Mouse (Mus musculus) ES-E14 (cell line): ENCODE results near the gene Zfand3. TPM values are rescaled to one million over a fixed set of nuclear protein-coding genes. Genes with fewer than 3 reads are reported as not detected.

Source experiments
- DNase-seq: peaks from one replicate; pipeline ENCODE4 v3.0.0-alpha.2; 2013; ENCODE audit warnings: low read depth, low spot score
- H3K27ac ChIP-seq: 2 replicates; pipeline ENCODE4 v1.5.1; 2012; ENCODE audit warnings: low read depth, mild to moderate bottlenecking, low read length, moderate library complexity, mixed read lengths; ENCODE audit not compliant: poor library complexity, insufficient read depth, severe bottlenecking
- H3K36me3 ChIP-seq: 2 replicates; pipeline ENCODE4 v1.6.1; 2012; ENCODE audit warnings: mild to moderate bottlenecking, low read length, moderate library complexity, mixed read lengths; ENCODE audit not compliant: control insufficient read depth, poor library complexity, insufficient read depth, severe bottlenecking
- H3K4me1 ChIP-seq, 2 experiments: fragments of 150-350 bp in 1 of 2; sonication (generic) in 1 of 2; 2 replicates each; pipeline ENCODE4 v1.6.1; 2012; ENCODE audit warnings: low read length in 2 of 2, mild to moderate bottlenecking in 1 of 2, mixed read lengths in 1 of 2; ENCODE audit not compliant: control insufficient read depth in 2 of 2, insufficient read depth in 2 of 2, poor library complexity in 1 of 2
- H3K4me3 ChIP-seq, 2 experiments: fragments of 150-350 bp in 1 of 2; sonication (generic) in 1 of 2; 2 replicates each; pipeline ENCODE4 v1.5.1; 2012; ENCODE audit warnings: low read length in 2 of 2, low read depth in 1 of 2, mild to moderate bottlenecking in 1 of 2, mixed read lengths in 1 of 2; ENCODE audit not compliant: insufficient read depth in 1 of 2, poor library complexity in 1 of 2, severe bottlenecking in 1 of 2
- H3K9ac ChIP-seq: 2 replicates; pipeline ENCODE4 v1.6.1; 2012; ENCODE audit warnings: low read depth, mild to moderate bottlenecking, low read length, mixed read lengths; ENCODE audit not compliant: poor library complexity, insufficient read depth, severe bottlenecking
- H3K9me3 ChIP-seq: fragments of 150-350 bp; sonication (generic); 2 replicates; pipeline ENCODE4 v1.6.1; 2012; ENCODE audit warnings: low read depth, mild to moderate bottlenecking, low read length; ENCODE audit not compliant: control insufficient read depth, insufficient read depth
- CHD2 ChIP-seq: IDR thresholded peaks from 2 replicates; pipeline ENCODE4 v1.6.1; 2014; ENCODE audit warnings: mild to moderate bottlenecking, low read depth, low read length, inconsistent platforms
- HCFC1 ChIP-seq: IDR thresholded peaks from 2 replicates; pipeline ENCODE4 v1.6.1; 2012; ENCODE audit warnings: low read length, inconsistent platforms, borderline replicate concordance; ENCODE audit not compliant: insufficient read depth
- MAFK ChIP-seq: IDR thresholded peaks from 2 replicates; pipeline ENCODE4 v1.6.1; 2014; ENCODE audit warnings: mild to moderate bottlenecking, low read depth, low read length, inconsistent platforms; ENCODE audit not compliant: insufficient read depth
- ZC3H11A ChIP-seq: IDR thresholded peaks from 2 replicates; pipeline ENCODE4 v1.6.1; 2012; ENCODE audit warnings: low read depth, mild to moderate bottlenecking, inconsistent platforms, low read length, borderline replicate concordance
- ZNF384 ChIP-seq: IDR thresholded peaks from 2 replicates; pipeline ENCODE4 v1.6.1; 2012; ENCODE audit warnings: low read depth, low read length, inconsistent platforms
- in situ Hi-C, 2 experiments: fragments of 600-800 bp; cut with MboI; formaldehyde crosslinking; loops; one replicate each; pipeline ENCODE4 v1.15.1; 2025; ENCODE audit warnings: low sequenced_read_pairs in 2 of 2, inconsistent platforms in 1 of 2; ENCODE audit not compliant: unreplicated experiment in 2 of 2
- total RNA-seq: library from RNA; depleted of rRNA; stranded (reverse); fragments of 300-350 nt; gene quantifications from 2 replicates; pipeline ENCODE4 v1.2.3, GENCODE M21; 2012

Gene Zfand3
- total RNA-seq, 1 experiment, result 43.3 TPM

DNA sequence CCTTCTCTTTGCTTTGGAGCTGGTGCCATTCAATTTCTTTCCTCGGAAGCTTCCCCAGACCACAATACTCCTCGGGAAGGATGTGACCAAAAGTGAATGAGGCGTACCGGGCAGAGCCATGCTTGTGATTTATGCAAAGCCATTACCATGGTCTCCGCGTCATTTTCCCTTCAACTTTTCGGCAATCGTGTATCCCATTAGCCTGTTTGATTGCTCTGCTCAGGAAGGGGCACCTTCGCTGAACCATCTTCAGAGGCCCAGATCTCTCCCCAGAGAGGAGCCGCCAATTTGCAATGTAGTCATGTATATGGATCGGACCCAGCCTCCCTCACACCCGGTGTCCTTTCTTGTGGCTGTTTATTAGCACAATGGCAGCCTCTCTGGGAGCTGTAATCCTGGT, 218.3 kb downstream of the Zfand3 start:
- H3K4me3 ChIP-seq, result no peak overlapping the region
- no peak for DNase-seq
- H3K36me3 ChIP-seq, result peaks cover 9% of the 10 kb centered on the region; the same call in 1 of the 2 replicates
- H3K27ac ChIP-seq, result no peak overlapping the region
- in situ Hi-C loops, result no loop called here
- TF ChIP-seq HCFC1 (no peak), ZNF384 (no peak), CHD2 (no peak), MAFK (no peak), ZC3H11A (no peak)
- no peaks in the 10 kb centered on the region for H3K9me3 ChIP-seq
- H3K4me1 ChIP-seq, result peaks cover 0 to 6% of the 10 kb centered on the region in 2 experiments; a peak in 1 of 4 replicates
- H3K9ac ChIP-seq, result no peak overlapping the region

DNA sequence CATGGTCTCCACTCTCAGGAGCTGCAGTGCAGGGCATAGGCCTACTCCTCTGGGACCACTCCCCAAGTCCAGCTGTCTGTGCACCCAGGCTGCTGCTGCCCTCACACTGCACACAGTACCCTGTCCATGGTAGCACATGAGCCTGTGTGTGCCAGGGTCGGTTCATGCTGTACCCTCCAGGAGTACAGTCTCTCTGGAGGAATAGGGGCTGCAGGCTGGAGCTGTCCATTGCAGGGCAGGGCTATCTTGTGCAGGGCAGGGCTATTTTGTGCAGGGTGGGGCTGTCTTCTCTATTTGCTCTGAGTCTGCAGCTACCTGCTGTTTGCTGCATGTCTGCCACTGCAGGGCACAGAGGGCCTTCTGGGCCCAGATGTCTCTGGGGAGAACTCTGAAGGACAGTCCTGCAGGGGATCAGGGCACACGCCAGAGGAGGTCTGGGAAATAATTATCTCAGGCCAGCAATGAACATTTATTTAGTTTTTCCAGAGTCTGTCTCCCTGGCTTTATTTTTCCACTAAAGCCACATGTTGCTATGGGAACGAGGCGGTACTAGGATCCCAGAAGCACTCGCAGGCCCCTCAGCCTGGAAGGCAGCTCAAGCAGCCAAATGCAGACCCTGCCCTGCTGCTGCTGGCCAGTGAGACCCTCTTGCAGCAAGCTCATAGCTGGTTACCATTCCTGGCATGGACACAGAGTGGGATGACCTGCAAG, 220.7 kb downstream of the Zfand3 start:
- H3K4me3 ChIP-seq, result no peak overlapping the region
- peaks cover 0 to 6% of the 10 kb centered on the region in 2 experiments; a peak in 1 of 4 replicates for H3K4me1 ChIP-seq
- in situ Hi-C loops, result no loop called here
- TF ChIP-seq ZC3H11A (no peak), CHD2 (no peak), MAFK (no peak), HCFC1 (no peak), ZNF384 (no peak)
- no peak for DNase-seq
- H3K9me3 ChIP-seq, result no peaks in the 10 kb centered on the region
- H3K36me3 ChIP-seq, result no peaks in the 10 kb centered on the region
- H3K27ac ChIP-seq, result no peak overlapping the region; the same call in 1 of the 2 replicates
- no peak overlapping the region for H3K9ac ChIP-seq

DNA sequence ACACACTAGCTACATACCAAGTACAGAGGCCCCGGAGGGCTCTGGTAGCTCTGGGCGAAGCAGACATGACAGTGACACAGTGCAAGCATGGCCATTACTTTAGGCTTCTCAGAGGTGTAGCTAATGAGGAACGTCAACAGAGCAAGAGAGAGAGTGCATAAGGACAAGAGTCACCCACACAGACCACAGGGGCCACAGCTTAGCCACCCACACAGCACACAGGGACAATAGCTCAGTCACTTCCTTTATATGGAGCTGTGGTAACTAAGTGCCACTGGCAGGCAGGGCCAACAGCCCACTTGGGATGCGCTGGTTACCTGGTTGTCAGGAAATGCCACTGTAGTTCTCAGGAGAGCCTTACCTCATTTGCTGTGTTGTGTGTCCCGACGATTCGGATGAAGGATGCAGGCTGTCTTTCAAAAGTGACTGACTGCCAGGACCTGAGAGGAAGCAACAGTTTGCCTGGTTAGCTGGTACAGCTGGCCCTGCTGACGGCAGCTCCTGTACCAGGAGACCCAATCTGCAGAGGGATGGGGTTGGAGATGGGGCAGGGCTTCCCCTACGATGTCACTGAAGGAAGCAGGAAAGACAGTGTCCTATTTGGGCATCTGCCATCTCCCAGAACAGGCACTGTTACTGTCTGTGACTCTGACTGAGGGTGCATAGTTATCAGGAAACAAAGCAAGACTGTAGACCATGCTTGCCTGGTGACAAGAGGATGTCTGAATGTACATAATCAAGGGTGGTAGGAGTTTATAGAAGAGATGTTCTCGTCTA, 224.1 kb downstream of the Zfand3 start:
- in situ Hi-C loops, result no loop called here
- H3K4me3 ChIP-seq, result no peak overlapping the region
- DNase-seq, result no peak
- no peak overlapping the region for H3K27ac ChIP-seq
- no peaks in the 10 kb centered on the region for H3K36me3 ChIP-seq
- H3K9me3 ChIP-seq, result no peaks in the 10 kb centered on the region
- no peak for TF ChIP-seq MAFK
- no peak for TF ChIP-seq ZNF384
- no peak for TF ChIP-seq ZC3H11A
- no peak for TF ChIP-seq HCFC1
- no peak for TF ChIP-seq CHD2
- no peaks in the 10 kb centered on the region for H3K4me1 ChIP-seq
- no peak overlapping the region for H3K9ac ChIP-seq

DNA sequence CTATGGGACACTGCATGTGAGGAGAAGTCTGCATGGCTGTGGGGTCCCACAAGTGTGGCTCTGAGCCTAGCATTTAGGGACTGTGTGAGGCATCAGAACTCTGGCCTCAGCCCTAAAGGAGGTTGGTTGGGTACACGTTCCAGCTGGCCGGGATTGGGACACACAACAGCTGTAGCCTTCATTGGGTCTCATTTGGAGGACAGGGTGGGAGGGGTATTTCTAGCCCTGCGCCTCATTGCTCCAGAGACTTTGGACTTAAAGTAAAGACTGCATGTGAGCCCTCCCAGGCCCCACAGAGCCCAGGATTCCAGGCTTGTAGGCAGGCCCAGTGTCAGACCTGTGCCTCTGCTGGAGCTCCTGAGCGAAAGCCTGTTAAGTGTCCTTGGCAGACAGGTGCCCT, 225.9 kb downstream of the Zfand3 start:
- H3K4me3 ChIP-seq, result no peak overlapping the region
- TF ChIP-seq CHD2 (no peak), ZC3H11A (no peak), HCFC1 (no peak)
- H3K9me3 ChIP-seq, result no peaks in the 10 kb centered on the region
- in situ Hi-C loops, result no loop called here
- H3K27ac ChIP-seq, result no peak overlapping the region
- no peak for DNase-seq
- H3K36me3 ChIP-seq, result no peaks in the 10 kb centered on the region
- no peak overlapping the region for H3K9ac ChIP-seq
- H3K4me1 ChIP-seq, result no peaks in the 10 kb centered on the region
